Mouse (Mus musculus) lung, adult 18-20 months (tissue): ENCODE measurements around the gene 1700018G05Rik.
A peak's percentile ranks its signal among the peaks of the same experiment; 100 is the strongest.
"Not testable (repeated sequence)": the region's sequence is repeated elsewhere in the genome, so short reads cannot be mapped to it uniquely, and the experiment has no call there.

Experiments used
- DNase-seq, 2 experiments: peaks; one replicate each; pipeline ENCODE4 v3.0.0; 2022; ENCODE audit warnings: mixed read lengths in 2 of 2

Gene 1700018G05Rik

GRCm38 (mm10) chrX:102928072-102928471 is at the start of gene 1700018G05Rik:
Gene 1700018G05Rik (plus strand): TSS chrX:102928372.
- DNase-seq, result not testable (repeated sequence)

GRCm38 (mm10) chrX:102908587-102908986 is 19.6 kb upstream of the 1700018G05Rik start, which contains the start of the genes Dmrtc1a and 1700011M02Rik:
Gene Dmrtc1a (minus strand): TSS chrX:102908687.
Gene 1700011M02Rik (plus strand): TSS chrX:102908905.
- not testable (repeated sequence) for DNase-seq

GRCm38 (mm10) chrX:102914823-102915222 is 13.3 kb upstream of the 1700018G05Rik start:
- not testable (repeated sequence) for DNase-seq

- peak in 1 of 2 experiments; percentile 3 for DNase-seq
Observed at GRCm38 (mm10) chrX:102926707-102927106, 1.5 kb upstream of the 1700018G05Rik start.

GRCm38 (mm10) chrX:102932992-102933570 is 4.9 kb downstream of the 1700018G05Rik start:
- DNase-seq, result no peak

- DNase-seq, result peak in 1 of 2 experiments; percentile 3
Observed at GRCm38 (mm10) chrX:102933571-102934394, 5.6 kb downstream of the 1700018G05Rik start.

GRCm38 (mm10) chrX:102934395-102934764 is 6.2 kb downstream of the 1700018G05Rik start:
- DNase-seq, result no peak

GRCm38 (mm10) chrX:102936743-102937142 is 8.6 kb downstream of the 1700018G05Rik start:
- DNase-seq, result no peak

- not testable (repeated sequence) for DNase-seq
Observed at GRCm38 (mm10) chrX:102950136-102950535, 22.0 kb downstream of the 1700018G05Rik start.

GRCm38 (mm10) chrX:102958917-102959316 is 30.7 kb downstream of the 1700018G05Rik start:
- DNase-seq, result no peak

- DNase-seq, result no peak
Observed at GRCm38 (mm10) chrX:102960581-102960980, 32.4 kb downstream of the 1700018G05Rik start.
